Mouse (Mus musculus) mouse embryonic stem cell (cell line): Measurements from ENCODE around the gene 2210011C24Rik.
"Not testable (repeated sequence)": the region's sequence is repeated elsewhere in the genome, so short reads cannot be mapped to it uniquely, and the experiment has no call there.

Source experiments
- in situ Hi-C, 2 experiments: fragments of 300-500 bp; cut with MboI; formaldehyde crosslinking; loops; 1 replicate in 1 of 2; 3 replicates in 1 of 2; pipeline ENCODE4 v1.14.3; 2019 to 2020; ENCODE audit warnings: low sequenced_read_pairs in 2 of 2, low pct_unique_long_range_greater_than_20kb in 1 of 2, mixed read lengths in 1 of 2; ENCODE audit not compliant: unreplicated experiment in 1 of 2

Gene 2210011C24Rik

GRCm38 (mm10) chr8:83998231-83999056 is 13.5 kb downstream of the 2210011C24Rik start:
- in situ Hi-C loops = no loop called here

GRCm38 (mm10) chr8:83997511-83998141 is 14.3 kb downstream of the 2210011C24Rik start, which contains the start of gene Samd1:
Gene Samd1 (plus strand): TSS chr8:83997672.
- in situ Hi-C loops = no loop called here

- in situ Hi-C loops = no loop called here
These were observed 15.1 kb downstream of the 2210011C24Rik start for GRCm38 (mm10) chr8:83996567-83997505.

GRCm38 (mm10) chr8:83995973-83996372 is 16.0 kb downstream of the 2210011C24Rik start:
- in situ Hi-C loops = no loop called here

- in situ Hi-C loops = no loop called here
These were observed 17.9 kb downstream of the 2210011C24Rik start for GRCm38 (mm10) chr8:83994030-83994429.

- in situ Hi-C loops = no loop called here
These were observed 19.5 kb downstream of the 2210011C24Rik start for GRCm38 (mm10) chr8:83992488-83992887.

GRCm38 (mm10) chr8:83990170-83990569 is 21.8 kb downstream of the 2210011C24Rik start:
- in situ Hi-C loops = no loop called here

GRCm38 (mm10) chr8:83989243-83989642 is 22.7 kb downstream of the 2210011C24Rik start:
- in situ Hi-C loops = no loop called here

- in situ Hi-C loops = not testable (repeated sequence)
These were observed 28.7 kb downstream of the 2210011C24Rik start for GRCm38 (mm10) chr8:83983222-83983621.

- in situ Hi-C loops = no loop called here
These were observed 29.5 kb downstream of the 2210011C24Rik start for GRCm38 (mm10) chr8:83982449-83982848.

GRCm38 (mm10) chr8:83981533-83981932 is 30.4 kb downstream of the 2210011C24Rik start:
- in situ Hi-C loops = no loop called here

GRCm38 (mm10) chr8:83980845-83981244 is 31.1 kb downstream of the 2210011C24Rik start:
- in situ Hi-C loops = no loop called here

GRCm38 (mm10) chr8:83980250-83980649 is 31.7 kb downstream of the 2210011C24Rik start:
- in situ Hi-C loops = no loop called here

- in situ Hi-C loops = no loop called here
These were observed 33.8 kb downstream of the 2210011C24Rik start for GRCm38 (mm10) chr8:83978200-83978599.

- in situ Hi-C loops = no loop called here
These were observed 34.3 kb downstream of the 2210011C24Rik start for GRCm38 (mm10) chr8:83977646-83978045.

- in situ Hi-C loops = no loop called here
These were observed 35.1 kb downstream of the 2210011C24Rik start for GRCm38 (mm10) chr8:83976779-83977350.

- in situ Hi-C loops = no loop called here
These were observed 35.8 kb downstream of the 2210011C24Rik start for GRCm38 (mm10) chr8:83976101-83976630.

- in situ Hi-C loops = no loop called here
These were observed 37.5 kb downstream of the 2210011C24Rik start for GRCm38 (mm10) chr8:83974521-83974920.
